Mouse (Mus musculus): ENCODE data around the gene Macf1.

GRCm38 (mm10) chr4:123721761-123722160 lies 37.6 kb upstream of the Macf1 start:
- TF ChIP-seq POLR2A (IDR thresholded peaks at IDR 0.05; ENCODE audit: low read depth, low read length) (no peak), CTCF (IDR thresholded peaks at IDR 0.05; ENCODE audit: extremely low read depth, insufficient read depth, insufficient read length, insufficient replicate concordance) (no peak)
